Mouse (Mus musculus): ENCODE measurements around the gene Ireb2.
"Not testable (repeated sequence)": the region's sequence is repeated elsewhere in the genome, so short reads cannot be mapped to it uniquely, and the experiment has no call there.

Ireb2 gene

GRCm38 (mm10) chr9:54878759-54879158 lies 15.2 kb downstream of the Ireb2 start:
- in situ Hi-C loops (cut with MboI; ENCODE audit: unreplicated experiment in 2 of 2): no loop called here

DNA sequence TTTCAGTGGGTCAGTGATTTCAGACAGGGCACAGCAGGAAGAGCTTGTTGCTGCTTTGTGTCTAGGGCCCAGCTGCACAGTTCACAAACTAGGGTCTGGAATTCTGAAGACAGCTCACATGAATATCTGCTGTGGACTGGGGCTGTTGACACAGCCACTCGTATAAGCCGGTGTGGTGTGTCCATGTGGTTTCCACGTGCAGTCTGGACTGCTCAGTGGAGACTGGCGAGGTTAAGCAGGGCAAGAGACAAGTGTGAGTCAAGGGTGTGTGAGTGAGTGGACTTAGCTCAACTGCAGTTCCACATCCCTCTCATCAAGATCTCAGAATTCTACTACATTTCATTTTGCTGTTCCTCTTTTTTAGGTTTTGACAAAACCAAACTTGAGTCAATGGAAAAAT lies 28.5 kb downstream of the Ireb2 start:
- in situ Hi-C loops (cut with MboI; ENCODE audit: unreplicated experiment in 2 of 2): no loop called here

GRCm38 (mm10) chr9:54897097-54897496 lies 33.5 kb downstream of the Ireb2 start:
- in situ Hi-C loops (cut with MboI; ENCODE audit: unreplicated experiment in 2 of 2): no loop called here

GRCm38 (mm10) chr9:54909446-54909845 lies 45.9 kb downstream of the Ireb2 start:
- in situ Hi-C loops (cut with MboI; ENCODE audit: unreplicated experiment in 2 of 2): loop anchor here in 1 of 2 experiments (5.0 kb wide), 1 partner anchor 37 kb away; no protein-coding TSS in a partner anchor

DNA sequence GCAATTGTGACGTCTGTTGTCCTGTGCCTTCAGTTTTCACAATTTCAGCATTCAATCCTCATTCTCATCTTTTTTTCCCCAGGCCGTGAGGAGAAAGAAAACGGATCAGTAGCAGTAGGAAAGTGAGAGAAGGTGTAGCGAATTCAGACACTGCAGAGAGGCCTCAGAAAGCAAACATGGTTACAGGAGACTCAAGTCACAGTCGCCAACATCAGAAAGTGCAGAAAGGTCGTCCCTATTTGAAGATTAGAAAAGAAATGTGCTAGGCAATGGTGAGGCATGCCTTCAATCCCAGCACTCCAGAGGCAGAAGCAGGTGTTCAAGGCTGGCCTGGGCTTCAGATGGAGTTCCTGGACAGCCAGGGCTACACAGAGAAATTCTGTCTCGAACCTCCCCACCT lies 52.0 kb downstream of the Ireb2 start:
- in situ Hi-C loops (cut with MboI; ENCODE audit: unreplicated experiment in 2 of 2): no loop called here

DNA sequence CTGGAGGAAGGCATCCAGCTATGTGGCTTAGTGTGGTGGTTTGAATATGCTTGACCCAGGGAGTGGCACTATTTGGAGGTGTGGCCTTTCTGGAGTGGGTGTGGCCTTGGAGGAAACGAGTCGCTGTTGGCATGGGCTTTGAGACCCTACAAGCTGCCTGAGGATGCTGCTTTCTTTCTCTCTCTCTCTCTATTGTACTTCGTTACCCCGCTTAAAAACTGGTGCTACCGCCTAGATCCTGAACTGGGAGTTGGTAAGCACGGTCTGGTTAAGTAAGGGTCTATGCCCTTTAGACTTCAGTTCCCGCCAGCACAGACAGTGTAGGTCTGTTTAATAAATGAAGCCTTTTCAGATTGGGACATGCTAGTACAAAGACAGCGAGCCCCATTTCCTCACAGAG lies 52.8 kb downstream of the Ireb2 start:
- in situ Hi-C loops (cut with MboI; ENCODE audit: unreplicated experiment in 2 of 2): no loop called here

- in situ Hi-C loops (cut with MboI; ENCODE audit: unreplicated experiment in 2 of 2): no loop called here
Observed at GRCm38 (mm10) chr9:54917010-54917677, 53.6 kb downstream of the Ireb2 start, which contains the start of gene Hykk. Gene Hykk, plus strand, starts transcription at chr9:54917283.

GRCm38 (mm10) chr9:54918191-54918590 lies 54.6 kb downstream of the Ireb2 start:
- in situ Hi-C loops (cut with MboI; ENCODE audit: unreplicated experiment in 2 of 2): no loop called here

DNA sequence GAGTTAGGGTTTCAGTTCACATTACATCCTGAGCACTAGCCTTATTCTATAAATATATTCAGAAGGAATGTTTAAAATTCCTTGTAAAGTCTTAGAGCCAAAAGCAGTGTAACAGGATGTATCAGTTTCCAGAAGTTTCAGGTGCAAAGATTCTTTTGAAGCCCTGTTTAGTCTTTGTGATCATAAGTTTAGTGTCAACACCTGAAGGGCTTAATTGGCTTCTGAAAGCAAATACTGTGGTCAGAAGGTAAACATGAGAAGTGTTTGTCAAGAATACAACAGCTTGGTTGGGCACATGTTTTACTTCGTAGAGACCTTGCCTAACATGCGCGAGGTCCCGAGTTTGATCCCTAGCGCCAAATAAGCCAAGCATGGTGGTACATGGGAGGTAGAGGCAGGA lies 55.2 kb downstream of the Ireb2 start:
- in situ Hi-C loops (cut with MboI; ENCODE audit: unreplicated experiment in 2 of 2): no loop called here

DNA sequence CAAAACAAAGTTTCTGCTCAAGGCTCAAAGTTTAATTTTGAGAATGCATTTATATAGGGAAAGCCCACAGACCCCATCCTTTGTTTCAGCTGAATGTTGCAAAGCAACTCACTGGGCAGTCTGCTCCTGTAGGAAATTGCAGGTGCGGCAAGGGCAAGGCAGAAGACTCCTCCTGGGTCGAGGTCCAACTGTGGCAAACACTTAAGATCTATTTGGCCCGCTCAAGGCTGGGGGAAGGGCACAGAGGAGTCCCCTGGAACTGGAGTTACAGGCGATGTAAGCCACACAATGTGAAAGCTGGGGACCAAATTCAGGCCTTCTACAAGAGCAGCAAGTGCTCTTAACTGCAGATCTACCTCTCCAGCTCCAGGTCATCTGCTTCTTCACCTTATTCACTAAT lies 56.4 kb downstream of the Ireb2 start:
- in situ Hi-C loops (cut with MboI; ENCODE audit: unreplicated experiment in 2 of 2): no loop called here

GRCm38 (mm10) chr9:54930741-54931140 lies 67.2 kb downstream of the Ireb2 start:
- in situ Hi-C loops (cut with MboI; ENCODE audit: unreplicated experiment in 2 of 2): no loop called here

- in situ Hi-C loops (cut with MboI; ENCODE audit: unreplicated experiment in 2 of 2): no loop called here
Observed at GRCm38 (mm10) chr9:54931765-54932164, 68.2 kb downstream of the Ireb2 start.

GRCm38 (mm10) chr9:54932379-54932778 lies 68.8 kb downstream of the Ireb2 start:
- in situ Hi-C loops (cut with MboI; ENCODE audit: unreplicated experiment in 2 of 2): no loop called here

DNA sequence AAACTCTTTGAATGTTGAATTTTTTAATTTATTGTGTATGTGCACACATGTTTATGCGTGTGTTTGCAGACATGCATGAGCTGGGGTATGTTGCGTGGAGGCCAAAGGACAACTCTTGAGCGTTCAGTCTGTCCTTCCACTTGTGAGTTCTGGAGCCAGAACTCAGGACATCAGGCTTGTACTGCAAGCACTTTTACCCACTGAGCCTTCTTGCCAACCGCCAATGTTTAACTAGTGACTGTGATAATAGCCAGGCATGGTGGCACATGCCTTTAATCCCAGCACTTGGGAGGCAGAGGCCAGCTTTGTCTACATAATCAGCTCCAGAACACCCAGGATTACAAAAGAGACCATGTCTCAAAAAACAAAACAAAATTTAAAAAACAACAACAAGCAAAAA lies 78.5 kb downstream of the Ireb2 start:
- in situ Hi-C loops (cut with MboI; ENCODE audit: unreplicated experiment in 2 of 2): no loop called here

DNA sequence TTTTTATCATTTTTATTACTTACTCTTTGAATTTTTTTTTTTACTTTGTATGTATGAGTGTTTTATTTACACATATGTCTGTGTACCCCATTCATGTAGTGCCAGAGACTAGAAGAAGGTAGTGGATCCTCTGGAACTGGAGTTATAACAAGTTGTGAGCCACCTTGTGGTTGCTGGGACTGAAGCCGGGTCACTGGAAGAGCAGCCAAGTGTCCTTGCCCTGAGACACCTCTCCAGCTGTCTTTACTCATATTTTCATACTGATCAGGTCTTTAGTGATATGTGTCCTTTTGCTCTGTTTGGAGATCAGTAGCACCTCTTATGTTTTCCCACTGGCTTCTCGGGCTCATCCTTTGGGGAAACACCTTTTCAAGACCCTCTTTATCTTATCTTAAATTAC lies 80.9 kb downstream of the Ireb2 start:
- in situ Hi-C loops (cut with MboI; ENCODE audit: unreplicated experiment in 2 of 2): no loop called here

DNA sequence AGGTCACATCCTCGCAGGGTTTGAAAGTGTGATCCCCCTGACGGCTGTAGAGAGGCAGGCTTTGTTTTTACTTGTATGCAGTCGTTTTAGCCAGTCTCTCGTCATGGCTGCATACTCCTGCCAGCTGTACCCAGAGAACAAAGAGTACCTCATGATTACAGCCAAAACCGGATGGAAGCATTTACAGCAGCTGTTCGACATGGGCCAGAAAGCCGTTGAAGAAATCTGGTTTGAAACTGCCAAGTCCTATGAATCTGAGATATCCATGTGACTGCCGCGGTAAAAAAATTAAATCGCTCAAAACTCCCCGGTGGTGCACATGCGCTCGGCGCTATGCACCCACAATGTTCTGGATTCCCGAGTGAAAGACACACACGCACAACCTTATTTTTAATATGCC lies 82.7 kb downstream of the Ireb2 start:
- in situ Hi-C loops (cut with MboI; ENCODE audit: unreplicated experiment in 2 of 2): no loop called here

GRCm38 (mm10) chr9:54949465-54949864 lies 85.9 kb downstream of the Ireb2 start:
- in situ Hi-C loops (cut with MboI; ENCODE audit: unreplicated experiment in 2 of 2): no loop called here

- in situ Hi-C loops (cut with MboI; ENCODE audit: unreplicated experiment in 2 of 2): not testable (repeated sequence)
Observed at GRCm38 (mm10) chr9:54950162-54950561, 86.6 kb downstream of the Ireb2 start.

- in situ Hi-C loops (cut with MboI; ENCODE audit: unreplicated experiment in 2 of 2): no loop called here
Observed at GRCm38 (mm10) chr9:54950575-54951321, 87.2 kb downstream of the Ireb2 start, which contains the start of the genes Psma4 and AY074887. Gene Psma4, plus strand, starts transcription at chr9:54950790. Gene AY074887, minus strand, starts transcription at chr9:54950998.

DNA sequence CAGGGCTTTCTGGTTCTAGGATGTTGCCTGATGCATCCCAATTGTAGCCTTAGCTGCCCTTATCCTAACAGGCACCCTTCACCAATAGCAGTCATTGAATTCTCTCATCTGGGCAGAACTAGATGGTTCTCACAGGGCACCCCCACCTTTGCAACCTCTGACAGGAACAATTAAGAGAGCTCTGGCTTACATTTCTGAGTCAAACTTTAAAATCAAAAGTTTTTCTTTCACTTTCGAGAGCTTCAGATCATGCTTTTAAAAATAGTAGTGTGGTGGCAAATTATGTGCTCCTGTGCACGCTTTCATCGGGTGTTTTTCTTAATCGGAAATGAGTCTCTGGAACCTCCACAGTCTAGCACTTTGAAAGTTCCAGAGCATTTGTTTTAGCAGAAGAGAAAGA lies 97.5 kb downstream of the Ireb2 start:
- in situ Hi-C loops (cut with MboI; ENCODE audit: unreplicated experiment in 2 of 2): no loop called here
